Mouse (Mus musculus) cortical plate, adult 2 months (tissue): ENCODE data around the gene Actg1. TPM values are rescaled to one million over a fixed set of nuclear protein-coding genes. Genes with fewer than 3 reads are reported as not detected.

Source experiments
- H3K27ac ChIP-seq: fragments of 200-500 bp; 2 replicates; pipeline ENCODE4 v1.5.1; 2012; ENCODE audit warnings: low read length, control low read depth, inconsistent platforms; ENCODE audit not compliant: insufficient read depth
- H3K4me1 ChIP-seq: fragments of 200-500 bp; 2 replicates; pipeline ENCODE4 v1.6.1; 2011; ENCODE audit warnings: low read length; ENCODE audit not compliant: control insufficient read depth, insufficient read depth
- H3K4me3 ChIP-seq: fragments of 200-500 bp; 2 replicates; pipeline ENCODE4 v1.5.1; 2011; ENCODE audit warnings: mild to moderate bottlenecking, low read length, control low read depth; ENCODE audit not compliant: insufficient read depth
- CTCF ChIP-seq: fragments of 200-500 bp; IDR thresholded peaks from 2 replicates; pipeline ENCODE4 v1.5.1; 2011; ENCODE audit warnings: mild to moderate bottlenecking, control low read depth, low read length; ENCODE audit not compliant: insufficient read depth; ENCODE audit errors: extremely low read depth
- POLR2A ChIP-seq: fragments of 200-500 bp; IDR thresholded peaks from 2 replicates; pipeline ENCODE4 v1.6.1; 2011; ENCODE audit warnings: mild to moderate bottlenecking, low read length, control low read depth; ENCODE audit not compliant: insufficient read depth; ENCODE audit errors: extremely low read depth
- polyA plus RNA-seq: library from polyadenylated mRNA; depleted of rRNA; stranded (reverse); fragments of >200 nt; gene quantifications from 2 replicates; pipeline ENCODE4 v1.2.3, GENCODE M21; 2012

Gene Actg1
- polyA plus RNA-seq, 1 experiment, result 1,106 TPM

DNA sequence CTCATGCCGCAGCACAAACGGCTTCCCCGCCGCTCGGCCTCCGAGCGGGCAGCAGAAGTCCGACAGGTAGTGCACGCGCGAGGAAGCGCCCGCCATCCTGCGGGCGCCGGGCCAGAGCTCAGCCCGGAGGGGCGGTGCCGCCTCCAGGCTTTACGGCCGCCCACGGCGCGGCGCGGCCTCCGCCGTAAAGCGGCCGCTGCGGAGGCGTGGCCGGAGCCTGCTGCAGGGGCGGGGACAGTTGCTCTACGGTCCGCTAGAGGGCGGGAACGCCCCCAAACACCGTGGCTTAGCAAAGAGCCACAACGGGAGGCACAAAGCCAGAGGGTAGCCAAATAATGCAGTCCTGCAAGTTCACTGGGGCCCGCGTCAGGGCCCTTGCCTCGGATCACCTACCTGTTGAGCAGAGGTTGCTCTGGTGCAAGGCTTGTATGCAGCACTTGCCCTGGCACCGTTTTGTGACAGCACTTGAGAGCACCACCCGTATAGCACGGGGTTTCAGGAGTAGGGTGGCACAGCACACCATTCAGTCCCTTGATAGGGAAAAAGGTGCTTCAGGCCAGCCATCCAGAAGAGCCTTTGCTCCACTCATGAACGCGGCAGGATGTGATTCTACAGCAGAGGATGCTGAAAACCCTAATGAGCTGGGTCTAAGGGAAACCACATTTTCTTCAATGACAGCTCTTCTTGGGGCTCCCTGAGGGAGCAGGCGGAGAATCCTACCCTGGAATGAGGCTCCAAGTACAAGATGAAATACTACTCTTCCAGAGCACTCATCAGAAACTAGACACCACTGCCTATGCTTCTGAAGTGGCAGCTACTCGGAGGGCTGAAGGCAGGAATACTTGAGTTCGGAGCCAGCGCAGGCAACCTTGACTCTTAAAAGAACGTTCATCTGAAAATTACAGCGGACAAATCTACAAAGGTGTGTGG is 30.5 kb upstream of the Actg1 start, which contains the start of gene Faap100:
Gene Faap100 (minus strand): TSS at position 154 of the 930 bp plus-strand sequence.
- no peak within 1 kb of the TSS for H3K27ac ChIP-seq
- TF ChIP-seq CTCF (peak; percentile 40), POLR2A (peak; percentile 4; the same call in 1 of the 2 replicates)
- peaks cover 2% of the 10 kb centered on the region; the same call in 1 of the 2 replicates for H3K4me1 ChIP-seq
- H3K4me3 ChIP-seq, result peak within 1 kb of the TSS; percentile 60

DNA sequence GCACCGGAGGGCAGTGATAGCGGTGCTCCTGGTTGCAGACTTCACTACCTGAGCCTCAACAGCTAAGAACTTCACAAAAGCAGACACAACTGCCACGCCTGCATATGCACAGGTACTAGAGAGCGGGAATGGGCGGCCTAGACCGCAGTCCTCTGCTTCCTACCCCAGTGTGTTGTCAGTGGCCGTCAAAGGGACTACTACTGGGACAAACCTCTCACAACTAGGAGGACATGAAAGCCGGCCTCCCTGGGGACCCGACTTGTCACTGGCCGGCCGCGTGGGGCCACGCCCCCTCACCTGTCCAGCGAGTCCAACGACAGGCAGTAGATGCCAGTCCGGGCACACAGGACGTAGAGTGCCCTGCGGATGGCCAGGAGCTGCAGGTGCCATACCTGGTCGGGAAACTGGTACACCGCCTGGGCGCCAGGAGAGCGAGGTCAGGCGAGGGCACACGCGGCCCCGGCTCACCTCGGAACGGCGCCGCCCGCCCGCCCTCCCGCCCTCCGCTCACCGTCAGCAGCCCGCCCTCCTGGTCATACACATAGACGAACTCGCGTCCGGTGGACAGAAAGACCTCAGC is 29.8 kb upstream of the Actg1 start:
- Histone ChIP-seq H3K4me1 (peaks cover 2% of the 10 kb centered on the region; the same call in 1 of the 2 replicates), H3K27ac (no peak overlapping the region), H3K4me3 (peak overlapping the region; percentile 60)
- TF ChIP-seq POLR2A (no peak), CTCF (no peak)

DNA sequence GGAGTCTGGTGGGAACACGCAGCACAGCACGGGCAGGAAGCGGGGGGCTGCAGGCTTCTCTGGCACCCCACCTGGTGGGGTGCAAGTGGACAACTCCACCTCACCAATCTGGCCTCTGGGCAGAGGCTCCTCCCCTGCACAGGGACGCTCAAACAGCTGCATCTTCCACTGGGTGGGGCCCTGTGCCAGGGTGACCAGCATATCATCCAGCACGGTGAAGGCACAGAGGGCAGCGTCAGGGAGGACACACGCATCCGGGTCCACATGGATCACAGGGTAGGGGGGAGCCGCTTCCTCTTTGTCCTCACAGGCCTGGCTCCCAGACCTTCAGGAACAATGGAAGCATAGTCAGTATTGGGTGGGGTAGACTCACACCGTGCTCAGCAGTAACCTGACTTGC is 29.0 kb upstream of the Actg1 start:
- Histone ChIP-seq H3K4me3 (peak overlapping the region; percentile 60; the same call in 1 of the 2 replicates), H3K4me1 (no peaks in the 10 kb centered on the region), H3K27ac (no peak overlapping the region)
- TF ChIP-seq CTCF, result no peak
- no peak for TF ChIP-seq POLR2A

DNA sequence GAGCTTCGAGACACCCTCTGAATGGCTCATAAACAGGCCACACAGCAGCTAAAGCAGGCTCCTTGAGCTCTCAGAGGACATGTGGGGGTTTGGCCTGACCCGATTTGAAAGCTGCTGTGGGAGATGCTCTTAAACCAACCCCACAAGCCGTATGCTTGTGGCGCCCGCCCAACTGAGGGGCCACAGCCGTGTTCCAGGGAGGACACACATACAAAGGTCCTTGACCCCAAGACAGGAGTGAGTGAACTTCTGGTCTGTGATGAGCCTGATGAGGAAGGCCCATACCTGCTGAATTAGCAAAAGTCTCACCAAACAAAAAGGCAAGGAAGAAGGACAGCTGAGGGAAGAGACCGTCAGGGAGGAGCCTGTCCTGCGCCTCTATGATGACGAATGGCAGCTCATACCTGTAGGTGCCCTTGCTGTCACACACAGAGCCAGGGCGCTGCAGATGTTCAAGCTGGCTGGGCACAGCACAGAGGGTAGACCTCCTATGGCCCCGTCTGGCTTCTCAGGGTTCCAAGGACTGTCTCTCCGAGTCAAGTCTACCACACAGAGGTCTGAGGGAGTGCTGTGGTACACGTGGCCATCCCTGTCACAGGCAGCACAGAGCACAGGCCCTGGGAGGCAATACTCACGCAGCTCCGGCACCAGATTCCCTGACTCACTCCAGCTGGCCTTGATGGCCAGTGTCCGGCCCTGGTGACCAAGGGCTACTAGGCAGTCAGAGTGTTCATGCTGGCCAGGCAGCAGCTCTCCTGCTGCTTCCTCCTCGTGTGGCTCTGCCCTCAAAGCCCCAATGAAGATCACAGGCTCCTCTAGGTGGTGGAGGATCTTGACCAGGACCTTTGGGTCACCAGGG is 28.2 kb upstream of the Actg1 start:
- no peak overlapping the region for H3K27ac ChIP-seq
- no peak overlapping the region for H3K4me3 ChIP-seq
- TF ChIP-seq CTCF (no peak), POLR2A (no peak)
- H3K4me1 ChIP-seq, result no peaks in the 10 kb centered on the region

DNA sequence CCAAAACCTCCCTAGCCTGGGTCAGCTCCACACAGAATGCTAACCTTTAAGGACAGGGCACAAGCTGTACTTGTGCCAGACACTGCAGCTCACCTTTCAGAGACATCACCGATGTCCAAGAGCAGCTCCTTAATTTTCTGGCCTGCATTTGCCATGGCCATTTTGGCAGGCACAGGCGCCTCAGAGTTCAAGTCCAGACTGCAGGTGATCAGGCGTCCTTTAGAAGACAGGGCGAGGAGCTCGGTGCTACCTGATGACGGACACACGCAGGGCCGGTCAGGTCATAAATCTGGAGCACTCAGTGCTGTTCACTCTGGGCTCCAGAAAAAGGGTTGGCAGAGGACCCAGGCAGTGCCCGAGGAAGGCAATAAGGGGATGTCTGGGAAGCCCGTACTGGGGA is 27.0 kb upstream of the Actg1 start:
- no peaks in the 10 kb centered on the region for H3K4me1 ChIP-seq
- TF ChIP-seq CTCF (no peak), POLR2A (no peak)
- no peak overlapping the region for H3K4me3 ChIP-seq
- H3K27ac ChIP-seq, result no peak overlapping the region

DNA sequence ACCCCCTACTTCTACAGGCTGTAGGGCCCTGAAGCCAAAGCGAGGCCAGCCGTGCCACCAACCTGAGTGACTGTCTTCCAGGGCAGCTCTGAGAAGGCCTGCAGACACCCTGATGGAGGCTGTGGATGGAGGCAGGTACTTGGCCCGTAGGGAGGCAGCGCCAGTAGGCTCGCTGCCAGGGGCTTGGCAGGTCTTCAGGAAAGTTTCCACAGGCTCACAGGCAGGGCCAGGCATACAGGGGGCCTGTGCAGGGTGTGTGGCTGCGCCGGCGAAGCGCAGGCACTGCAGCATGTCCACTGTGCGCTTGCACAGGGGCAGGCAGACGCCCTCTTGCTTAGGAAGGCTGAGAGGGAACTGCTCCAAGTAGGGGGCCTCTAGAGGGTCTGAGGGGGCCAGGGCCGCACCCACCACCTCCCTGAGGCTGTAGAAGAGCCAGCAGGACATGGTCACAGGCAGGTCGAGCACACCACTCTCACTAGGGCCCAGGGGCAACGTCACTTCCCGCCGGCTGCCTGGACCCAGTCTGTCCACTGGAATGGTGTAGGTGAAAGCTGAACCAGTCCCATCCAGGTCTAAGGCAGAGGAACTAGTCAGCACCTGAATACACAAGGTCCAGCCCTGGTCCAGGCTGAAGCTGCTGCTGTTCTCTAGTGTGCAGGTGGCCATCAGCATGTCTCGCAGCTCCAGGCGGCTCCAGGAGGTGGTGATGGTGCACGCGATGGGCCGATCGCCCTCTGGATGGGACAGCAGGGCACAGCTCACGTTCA is 25.7 kb upstream of the Actg1 start:
- H3K4me1 ChIP-seq, result no peaks in the 10 kb centered on the region
- H3K4me3 ChIP-seq, result no peak overlapping the region
- H3K27ac ChIP-seq, result no peak overlapping the region
- no peak for TF ChIP-seq POLR2A
- TF ChIP-seq CTCF, result no peak

DNA sequence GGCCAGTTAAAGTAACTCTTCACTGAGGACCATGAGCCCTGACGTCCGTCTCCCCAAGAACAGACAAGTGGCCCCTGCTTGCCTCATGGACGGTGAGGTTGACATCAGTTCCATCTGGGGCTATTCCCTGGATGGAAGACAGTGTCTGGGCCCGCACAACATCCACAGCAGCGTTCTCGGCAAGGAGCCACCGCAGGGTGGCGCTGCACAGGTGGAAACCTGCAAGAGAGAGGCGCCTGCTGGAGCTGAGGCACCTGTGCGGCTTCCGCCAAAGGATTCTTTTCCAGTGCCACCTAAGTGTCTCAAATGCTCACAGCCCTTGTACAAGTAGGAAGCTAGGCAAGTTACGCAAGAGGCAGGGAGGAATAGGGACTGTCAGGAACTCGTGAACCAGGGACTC is 24.7 kb upstream of the Actg1 start:
- Histone ChIP-seq H3K27ac (no peak overlapping the region), H3K4me3 (no peak overlapping the region), H3K4me1 (no peaks in the 10 kb centered on the region)
- TF ChIP-seq POLR2A (no peak), CTCF (0 out of 2 replicates have a peak, but pooled peaks have one; percentile 9)

DNA sequence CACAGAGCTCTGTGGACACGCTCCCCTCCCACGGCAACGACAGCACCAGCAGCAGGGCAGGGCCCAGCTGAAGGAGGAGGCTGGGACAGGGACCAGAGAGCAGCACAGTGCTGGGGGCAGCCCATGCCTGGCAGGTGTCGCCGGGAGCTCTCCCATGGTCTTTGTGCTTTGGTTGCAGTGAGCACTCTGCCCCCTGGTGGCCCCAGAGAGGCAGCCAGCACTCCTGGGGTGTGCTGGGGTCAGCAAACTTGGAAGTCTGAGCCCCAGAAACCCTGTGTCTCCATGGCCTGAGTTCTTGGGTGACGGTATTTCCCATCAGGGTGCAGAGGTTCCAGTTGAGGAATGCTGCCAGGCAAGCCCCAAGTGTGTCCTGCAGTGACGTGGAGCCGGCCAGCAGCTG is 21.3 kb upstream of the Actg1 start:
- no peak overlapping the region for H3K27ac ChIP-seq
- H3K4me3 ChIP-seq, result no peak overlapping the region
- 0 out of 2 replicates have a peak, but pooled peaks cover 1% of the 10 kb centered on the region for H3K4me1 ChIP-seq
- TF ChIP-seq POLR2A (no peak), CTCF (peak; percentile 53)
